Mouse (Mus musculus): ENCODE results near the gene Mtmr1.
A peak's percentile ranks its signal among the peaks of the same experiment; 100 is the strongest.
"Not testable (repeated sequence)": the region's sequence is repeated elsewhere in the genome, so short reads cannot be mapped to it uniquely, and the experiment has no call there.

Gene Mtmr1

GRCm38 (mm10) chrX:71364554-71364991 lies at the start of gene Mtmr1:
Gene Mtmr1 (plus strand): TSS chrX:71364760.
- peak; percentile 50 to 57 for DNase-seq (ENCODE audit: low spot score in 2 of 2)

- DNase-seq (ENCODE audit: low spot score in 2 of 2), result no peak
Observed at GRCm38 (mm10) chrX:71352033-71352432, 12.5 kb upstream of the Mtmr1 start.

GRCm38 (mm10) chrX:71355331-71355730 lies 9.2 kb upstream of the Mtmr1 start:
- DNase-seq (ENCODE audit: low spot score in 2 of 2), result no peak

- DNase-seq (ENCODE audit: low spot score in 2 of 2), result not testable (repeated sequence)
Observed at GRCm38 (mm10) chrX:71361793-71362192, 2.8 kb upstream of the Mtmr1 start.

- peak in 1 of 2 experiments; percentile 19 for DNase-seq (ENCODE audit: low spot score in 2 of 2)
Observed at GRCm38 (mm10) chrX:71364062-71364461, 498 bp upstream of the Mtmr1 start.

GRCm38 (mm10) chrX:71365011-71365410 lies 451 bp downstream of the Mtmr1 start:
- no peak for DNase-seq (ENCODE audit: low spot score in 2 of 2)

GRCm38 (mm10) chrX:71365510-71365909 lies 950 bp downstream of the Mtmr1 start:
- DNase-seq (ENCODE audit: low spot score in 2 of 2), result no peak

GRCm38 (mm10) chrX:71366973-71367372 lies 2.4 kb downstream of the Mtmr1 start:
- no peak for DNase-seq (ENCODE audit: low spot score in 2 of 2)

GRCm38 (mm10) chrX:71376781-71377180 lies 12.2 kb downstream of the Mtmr1 start:
- no peak for DNase-seq (ENCODE audit: low spot score in 2 of 2)

GRCm38 (mm10) chrX:71378435-71378834 lies 13.9 kb downstream of the Mtmr1 start:
- no peak for DNase-seq (ENCODE audit: low spot score in 2 of 2)

- no peak for DNase-seq (ENCODE audit: low spot score in 2 of 2)
Observed at GRCm38 (mm10) chrX:71381571-71381970, 17.0 kb downstream of the Mtmr1 start.

- DNase-seq (ENCODE audit: low spot score in 2 of 2), result no peak
Observed at GRCm38 (mm10) chrX:71396326-71396725, 31.8 kb downstream of the Mtmr1 start.

- no peak for DNase-seq (ENCODE audit: low spot score in 2 of 2)
Observed at GRCm38 (mm10) chrX:71406290-71406689, 41.7 kb downstream of the Mtmr1 start.

- no peak for DNase-seq (ENCODE audit: low spot score in 2 of 2)
Observed at GRCm38 (mm10) chrX:71408386-71408785, 43.8 kb downstream of the Mtmr1 start.

GRCm38 (mm10) chrX:71412776-71413175 lies 48.2 kb downstream of the Mtmr1 start:
- no peak for DNase-seq (ENCODE audit: low spot score in 2 of 2)

GRCm38 (mm10) chrX:71413616-71414015 lies 49.1 kb downstream of the Mtmr1 start:
- DNase-seq (ENCODE audit: low spot score in 2 of 2), result no peak

GRCm38 (mm10) chrX:71424852-71425251 lies 60.3 kb downstream of the Mtmr1 start:
- DNase-seq (ENCODE audit: low spot score in 2 of 2), result no peak

GRCm38 (mm10) chrX:71425746-71426519 lies 61.4 kb downstream of the Mtmr1 start:
- peak; percentile 59 to 70 for DNase-seq (ENCODE audit: low spot score in 2 of 2)

GRCm38 (mm10) chrX:71427491-71427890 lies 62.9 kb downstream of the Mtmr1 start:
- no peak for DNase-seq (ENCODE audit: low spot score in 2 of 2)

- no peak for DNase-seq (ENCODE audit: low spot score in 2 of 2)
Observed at GRCm38 (mm10) chrX:71430900-71431299, 66.3 kb downstream of the Mtmr1 start.

GRCm38 (mm10) chrX:71434448-71434847 lies 69.9 kb downstream of the Mtmr1 start:
- no peak for DNase-seq (ENCODE audit: low spot score in 2 of 2)

- no peak for DNase-seq (ENCODE audit: low spot score in 2 of 2)
Observed at GRCm38 (mm10) chrX:71434860-71435259, 70.3 kb downstream of the Mtmr1 start.

GRCm38 (mm10) chrX:71435542-71435941 lies 71.0 kb downstream of the Mtmr1 start:
- DNase-seq (ENCODE audit: low spot score in 2 of 2), result peak in 1 of 2 experiments; percentile 6

GRCm38 (mm10) chrX:71439473-71439872 lies 74.9 kb downstream of the Mtmr1 start:
- DNase-seq (ENCODE audit: low spot score in 2 of 2), result no peak
